Mouse (Mus musculus): ENCODE results near the gene Rnf182.

Rnf182 gene

DNA sequence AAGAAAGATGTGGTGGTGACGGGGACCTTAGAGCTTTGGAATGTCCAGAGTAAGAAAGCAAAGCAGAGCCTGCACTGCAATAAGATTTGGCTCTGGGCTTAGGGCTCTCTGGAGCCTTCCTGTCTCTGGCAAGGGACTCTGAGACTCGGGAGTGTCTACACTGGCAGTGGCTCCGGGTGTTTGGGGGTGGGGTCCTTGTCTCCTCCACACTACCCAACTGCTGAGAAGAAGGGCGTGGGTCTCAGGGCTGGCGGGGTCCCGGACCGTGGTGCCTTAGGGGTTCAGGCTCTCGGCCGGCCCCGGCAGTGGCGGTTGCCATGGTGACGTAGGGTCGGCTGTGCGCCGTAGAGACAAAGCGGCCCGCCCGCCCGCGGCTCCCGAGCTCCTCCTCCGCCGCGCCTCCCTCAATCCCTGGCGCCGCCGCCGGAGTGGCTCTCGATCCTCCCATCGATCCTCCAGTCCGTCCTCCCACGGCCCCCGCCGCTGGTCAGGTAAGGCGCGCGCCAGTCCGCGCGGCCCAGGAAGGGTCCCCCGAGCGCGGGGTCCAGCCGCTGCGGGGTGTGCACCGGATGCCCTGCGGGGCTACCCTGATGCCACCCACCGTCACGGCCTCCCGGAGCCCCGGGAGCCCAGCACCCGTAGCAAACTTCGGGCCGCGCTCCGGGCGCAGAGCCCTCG lies at the start of gene Rnf182:
Rnf182 (plus strand) TSS at position 134 of the 678 bp plus-strand sequence.
- in situ Hi-C loops (cut with MboI; ENCODE audit: unreplicated experiment in 2 of 2): no loop called here

GRCm38 (mm10) chr13:43566184-43566583 lies 49.3 kb upstream of the Rnf182 start:
- in situ Hi-C loops (cut with MboI; ENCODE audit: unreplicated experiment in 2 of 2): loop anchor here in 1 of 2 experiments (25.0 kb wide), 1 partner anchor 204 kb away; the partner anchor contains the start of gene Sirt5

DNA sequence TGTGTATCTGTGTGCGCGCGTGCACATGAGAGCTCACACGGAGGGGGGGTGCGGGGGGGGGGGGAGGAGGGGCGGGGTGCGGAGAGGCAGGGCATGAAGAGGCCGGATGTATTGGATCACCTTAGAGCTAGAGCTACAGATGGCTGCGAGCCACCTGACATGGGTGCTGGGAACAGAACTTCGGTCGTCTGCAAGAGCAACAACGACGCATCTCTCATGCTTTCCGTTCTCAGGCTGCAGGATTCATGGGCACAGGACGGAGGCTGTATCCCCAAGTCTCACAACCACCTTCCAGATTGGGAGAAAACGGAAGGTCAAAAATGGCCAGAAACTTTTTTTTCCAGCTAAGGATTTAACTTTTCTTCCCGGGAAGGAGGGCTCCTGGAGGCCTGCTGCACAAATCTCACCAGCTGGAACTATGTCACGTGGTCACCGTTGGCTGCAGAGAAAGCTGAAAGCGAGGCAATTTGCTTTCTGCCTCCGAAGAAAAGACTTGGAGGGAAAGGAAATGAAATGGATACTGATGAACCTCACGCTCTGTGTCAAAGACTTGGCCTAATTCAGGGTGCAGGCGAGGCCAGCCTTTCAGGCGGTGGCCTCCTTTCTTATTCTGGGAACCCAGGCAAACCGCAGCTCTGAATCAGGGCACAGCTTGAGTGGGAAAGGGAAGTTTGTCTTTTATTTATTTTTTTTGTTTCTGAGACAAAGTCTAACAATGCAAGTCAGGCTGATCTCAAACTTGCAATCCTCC lies 48.2 kb upstream of the Rnf182 start:
- in situ Hi-C loops (cut with MboI; ENCODE audit: unreplicated experiment in 2 of 2): loop anchor here in 1 of 2 experiments (25.0 kb wide), 1 partner anchor 205 kb away; the partner anchor contains the start of gene Sirt5

- in situ Hi-C loops (cut with MboI; ENCODE audit: unreplicated experiment in 2 of 2): loop anchor here in 1 of 2 experiments (25.0 kb wide), 1 partner anchor 212 kb away; the partner anchor contains the start of gene Sirt5
Measured at GRCm38 (mm10) chr13:43573979-43574378, 41.5 kb upstream of the Rnf182 start.

- in situ Hi-C loops (cut with MboI; ENCODE audit: unreplicated experiment in 2 of 2): loop anchor here (25.0 kb wide), 2 partner anchors 1412 to 1912 kb away; no protein-coding TSS in a partner anchor
Measured at GRCm38 (mm10) chr13:43575431-43575830, 40.1 kb upstream of the Rnf182 start.

DNA sequence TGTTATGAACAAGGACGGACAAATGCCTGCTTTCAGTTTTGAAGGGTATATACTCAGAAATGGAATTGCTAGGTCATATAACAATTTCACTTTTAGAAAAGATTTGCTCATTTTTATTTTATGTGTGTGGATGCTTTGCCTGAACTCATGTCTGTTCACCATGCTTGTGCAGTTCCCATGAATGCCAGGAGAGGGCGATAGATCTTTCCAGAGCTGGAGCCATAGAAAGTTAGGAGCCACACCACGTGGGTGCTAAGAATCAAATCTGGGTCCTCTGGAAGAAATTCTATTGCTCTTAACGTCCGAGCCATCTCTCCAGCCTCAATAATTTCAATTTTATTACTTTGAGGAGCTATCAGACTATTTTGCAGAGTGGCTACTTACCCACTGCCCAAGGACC lies 38.3 kb upstream of the Rnf182 start:
- in situ Hi-C loops (cut with MboI; ENCODE audit: unreplicated experiment in 2 of 2): loop anchor here (25.0 kb wide), 2 partner anchors 1410 to 1910 kb away; no protein-coding TSS in a partner anchor

DNA sequence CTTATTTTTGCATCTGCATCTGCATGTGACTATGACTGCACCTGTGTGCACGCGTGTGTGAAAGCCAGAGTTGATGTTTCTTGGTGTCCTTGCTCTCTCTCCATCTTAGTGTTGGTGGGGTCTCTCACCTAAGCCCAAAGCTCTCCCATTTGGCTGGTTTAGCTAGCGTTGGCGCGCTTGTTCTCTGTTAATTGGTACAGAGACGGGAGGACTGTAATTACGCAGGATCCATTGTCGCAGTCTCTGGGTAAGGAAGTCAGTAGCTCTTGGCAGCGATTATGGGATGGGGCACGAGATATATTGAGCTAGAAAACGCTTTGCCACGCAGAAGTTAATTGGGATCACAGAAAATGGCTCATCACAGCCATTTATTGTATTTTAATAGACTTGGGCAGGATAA lies 37.7 kb upstream of the Rnf182 start:
- in situ Hi-C loops (cut with MboI; ENCODE audit: unreplicated experiment in 2 of 2): loop anchor here (25.0 kb wide), 2 partner anchors 1410 to 1910 kb away; no protein-coding TSS in a partner anchor

DNA sequence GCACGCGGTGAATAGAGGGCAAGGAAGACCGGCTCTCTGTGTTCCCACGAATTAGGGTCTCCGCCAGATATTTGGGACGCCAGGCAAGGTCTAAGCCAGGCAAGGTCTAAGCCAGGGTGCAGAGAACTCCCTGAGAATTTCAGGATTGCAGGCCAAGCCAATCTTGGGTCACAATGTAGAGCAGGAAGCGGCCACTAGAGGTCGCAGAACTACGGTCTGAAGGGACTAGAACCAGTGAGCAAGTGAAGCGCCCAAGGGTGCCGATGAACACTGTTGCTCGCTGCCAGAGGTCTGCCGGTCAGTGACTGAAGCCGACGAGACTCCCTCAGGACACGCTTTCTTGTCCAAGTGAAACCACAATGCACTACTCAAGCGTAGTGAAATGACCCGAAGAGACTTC lies 35.8 kb upstream of the Rnf182 start:
- in situ Hi-C loops (cut with MboI; ENCODE audit: unreplicated experiment in 2 of 2): loop anchor here (25.0 kb wide), 2 partner anchors 1408 to 1908 kb away; no protein-coding TSS in a partner anchor

DNA sequence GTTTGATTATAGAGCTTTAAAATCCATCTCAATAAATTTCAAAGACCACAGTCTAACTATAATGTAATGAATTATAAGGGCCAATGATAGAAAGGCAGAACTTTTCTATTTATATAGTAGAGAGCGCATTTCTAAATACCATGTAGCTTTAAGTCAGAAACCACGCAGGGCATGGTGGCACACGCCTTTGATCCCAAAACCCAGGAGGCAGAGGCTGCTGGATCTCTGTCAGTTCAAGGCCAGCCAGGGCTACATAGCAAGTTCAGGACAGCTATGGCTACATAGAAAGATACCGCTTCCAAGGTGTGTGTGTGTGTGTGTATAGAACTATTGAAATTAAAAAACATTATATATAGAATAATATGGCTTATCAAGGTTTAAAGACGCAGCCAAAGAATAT lies 34.8 kb upstream of the Rnf182 start:
- in situ Hi-C loops (cut with MboI; ENCODE audit: unreplicated experiment in 2 of 2): loop anchor here (25.0 kb wide), 2 partner anchors 1407 to 1907 kb away; no protein-coding TSS in a partner anchor

GRCm38 (mm10) chr13:43582961-43583360 lies 32.5 kb upstream of the Rnf182 start:
- in situ Hi-C loops (cut with MboI; ENCODE audit: unreplicated experiment in 2 of 2): loop anchor here (25.0 kb wide), 2 partner anchors 1404 to 1904 kb away; no protein-coding TSS in a partner anchor

GRCm38 (mm10) chr13:43583504-43583903 lies 32.0 kb upstream of the Rnf182 start:
- in situ Hi-C loops (cut with MboI; ENCODE audit: unreplicated experiment in 2 of 2): loop anchor here (25.0 kb wide), 2 partner anchors 1404 to 1904 kb away; no protein-coding TSS in a partner anchor

- in situ Hi-C loops (cut with MboI; ENCODE audit: unreplicated experiment in 2 of 2): loop anchor here (25.0 kb wide), 2 partner anchors 1402 to 1902 kb away; no protein-coding TSS in a partner anchor
Measured at GRCm38 (mm10) chr13:43585335-43585734, 30.2 kb upstream of the Rnf182 start.

DNA sequence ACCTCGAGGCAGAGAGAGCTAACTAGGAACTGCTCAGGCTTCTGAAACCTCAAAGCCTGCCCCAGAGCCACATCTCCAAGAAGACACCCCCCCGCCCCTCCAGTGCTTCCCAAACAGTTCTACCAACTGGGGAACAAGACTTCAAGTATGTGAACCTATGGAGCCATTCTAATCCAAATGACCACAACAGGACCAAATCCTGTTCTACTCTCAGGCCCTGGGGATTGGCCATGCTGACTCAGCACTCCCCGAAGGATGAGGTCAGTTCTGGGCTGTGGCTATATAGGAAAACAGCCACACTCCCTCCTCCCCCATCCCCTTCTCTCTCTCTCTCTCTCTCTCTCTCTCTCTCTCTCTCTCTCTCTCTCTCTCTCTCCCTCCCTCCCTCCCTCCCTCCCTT lies 28.5 kb upstream of the Rnf182 start:
- in situ Hi-C loops (cut with MboI; ENCODE audit: unreplicated experiment in 2 of 2): loop anchor here (25.0 kb wide), 2 partner anchors 1400 to 1900 kb away; no protein-coding TSS in a partner anchor

GRCm38 (mm10) chr13:43587844-43588840 lies 27.4 kb upstream of the Rnf182 start:
- in situ Hi-C loops (cut with MboI; ENCODE audit: unreplicated experiment in 2 of 2): loop anchor here (25.0 kb wide), 2 partner anchors 1399 to 1899 kb away; no protein-coding TSS in a partner anchor

DNA sequence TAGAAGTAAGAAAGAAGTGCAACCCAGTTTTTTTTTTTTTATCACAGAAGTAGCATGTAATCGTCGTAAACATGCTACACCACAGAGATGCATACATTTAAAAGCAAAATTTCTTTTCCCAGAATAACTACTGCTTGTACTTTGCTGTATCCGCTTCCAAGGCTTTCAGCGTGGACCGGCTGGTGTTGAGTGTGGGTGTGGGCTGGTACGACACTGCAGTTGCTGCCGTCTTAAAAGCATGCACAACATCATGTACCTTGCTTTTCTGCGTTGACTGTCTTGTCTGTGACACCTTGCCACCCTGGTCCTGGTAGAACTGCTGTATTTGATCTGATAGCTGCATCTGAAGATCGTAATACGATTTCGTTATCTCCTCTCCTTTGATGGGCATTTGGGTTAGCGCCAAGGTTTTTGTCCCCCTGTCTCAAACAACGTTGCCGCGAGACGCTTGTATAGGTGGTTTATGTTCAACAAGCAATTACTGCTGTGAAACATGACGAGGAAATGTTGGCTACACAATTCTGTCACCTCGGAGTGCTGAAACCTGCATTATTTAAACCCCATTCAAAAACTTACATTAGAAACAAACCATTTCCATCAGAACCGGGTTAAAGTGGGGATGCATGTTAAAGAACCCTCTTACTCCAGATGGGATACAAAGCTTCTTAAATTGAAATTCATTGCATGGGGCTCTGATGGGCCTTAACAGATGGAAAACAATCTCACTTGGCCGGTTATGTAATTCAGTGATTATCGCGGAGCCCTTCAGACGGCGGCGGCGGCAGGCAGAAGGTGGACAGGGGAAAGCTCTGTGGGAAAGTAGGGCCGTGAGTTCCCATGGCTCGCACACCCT lies 23.5 kb upstream of the Rnf182 start:
- in situ Hi-C loops (cut with MboI; ENCODE audit: unreplicated experiment in 2 of 2): loop anchor here (10.0 to 25.0 kb wide), 5 partner anchors 133 to 1895 kb away; no protein-coding TSS in a partner anchor

DNA sequence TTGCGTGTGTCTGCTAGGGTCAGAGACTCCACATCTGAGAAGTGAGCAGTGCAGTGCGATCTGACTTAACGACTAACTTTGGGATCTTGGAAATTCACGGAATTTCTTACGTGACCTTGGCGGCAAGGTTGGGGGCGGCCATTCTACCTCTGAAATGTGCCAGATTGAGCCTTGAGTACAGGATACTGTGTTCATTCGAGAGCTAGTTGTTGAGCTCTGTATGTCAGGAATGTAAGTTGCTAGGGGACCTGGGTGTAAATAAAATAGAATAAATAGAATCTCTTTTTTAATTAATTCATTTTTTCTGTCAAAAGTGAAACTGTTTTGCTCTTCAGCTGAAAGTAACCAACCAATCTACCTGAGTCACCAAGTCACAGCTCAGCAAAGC lies 22.8 kb upstream of the Rnf182 start:
- in situ Hi-C loops (cut with MboI; ENCODE audit: unreplicated experiment in 2 of 2): loop anchor here (10.0 to 25.0 kb wide), 5 partner anchors 132 to 1895 kb away; no protein-coding TSS in a partner anchor

DNA sequence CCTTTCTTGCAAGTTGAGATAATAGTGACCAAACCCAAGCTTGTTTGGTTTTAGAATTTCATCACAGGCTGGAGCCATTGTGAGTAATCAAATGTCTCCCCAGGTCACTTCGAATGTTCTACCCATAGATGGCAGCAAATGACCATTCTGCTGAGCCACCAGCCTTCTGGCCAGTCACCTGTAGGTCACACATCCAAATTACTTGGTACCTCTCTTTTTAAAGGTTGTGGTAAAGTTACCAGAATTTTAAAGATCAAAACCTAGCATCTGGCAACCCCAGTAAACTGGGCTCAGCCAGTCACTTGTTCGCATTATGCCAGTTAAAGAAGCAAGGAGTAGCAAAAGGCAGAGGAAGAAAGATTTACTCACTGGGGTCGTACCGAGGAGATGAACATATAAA lies 19.6 kb upstream of the Rnf182 start:
- in situ Hi-C loops (cut with MboI; ENCODE audit: unreplicated experiment in 2 of 2): loop anchor here (10.0 to 25.0 kb wide), 5 partner anchors 129 to 1891 kb away; no protein-coding TSS in a partner anchor

DNA sequence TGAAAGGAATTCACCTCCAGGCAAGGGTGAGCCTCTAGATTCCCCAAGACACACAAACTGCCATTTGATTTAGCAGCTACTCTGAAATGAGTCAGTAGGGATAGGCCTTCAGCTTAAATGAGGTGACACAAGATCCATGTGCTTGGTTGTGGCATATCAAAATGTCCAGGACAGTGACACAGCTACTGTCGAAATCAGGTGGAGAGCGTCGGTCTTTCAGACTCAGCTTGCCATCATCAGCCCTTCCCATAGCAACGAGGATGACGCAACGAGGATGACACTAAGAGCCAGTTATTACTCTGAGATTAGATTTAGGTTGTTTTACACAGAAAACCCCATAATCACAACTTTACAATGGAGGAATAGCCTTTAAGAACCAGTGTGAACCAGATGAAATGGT lies 14.5 kb upstream of the Rnf182 start:
- in situ Hi-C loops (cut with MboI; ENCODE audit: unreplicated experiment in 2 of 2): no loop called here

- in situ Hi-C loops (cut with MboI; ENCODE audit: unreplicated experiment in 2 of 2): no loop called here
Measured at GRCm38 (mm10) chr13:43602440-43602839, 13.1 kb upstream of the Rnf182 start.
